Mouse (Mus musculus) CD4-positive helper T cell, adult 2 months (primary cell): ENCODE measurements around the gene Tipin.
"Not testable (repeated sequence)": the region's sequence is repeated elsewhere in the genome, so short reads cannot be mapped to it uniquely, and the experiment has no call there.

Source experiments
- DNase-seq: peaks from one replicate; pipeline ENCODE4 v3.0.0-alpha.2; 2012; ENCODE audit warnings: low read depth, missing footprints, low spot score

Gene Tipin

GRCm38 (mm10) chr9:64281105-64281780 lies at the start of gene Tipin:
Tipin (plus strand) TSS chr9:64281581.
- DNase-seq, result peak; percentile 96

- no peak for DNase-seq
Measured at GRCm38 (mm10) chr9:64231674-64232073, 49.7 kb upstream of the Tipin start.

DNA sequence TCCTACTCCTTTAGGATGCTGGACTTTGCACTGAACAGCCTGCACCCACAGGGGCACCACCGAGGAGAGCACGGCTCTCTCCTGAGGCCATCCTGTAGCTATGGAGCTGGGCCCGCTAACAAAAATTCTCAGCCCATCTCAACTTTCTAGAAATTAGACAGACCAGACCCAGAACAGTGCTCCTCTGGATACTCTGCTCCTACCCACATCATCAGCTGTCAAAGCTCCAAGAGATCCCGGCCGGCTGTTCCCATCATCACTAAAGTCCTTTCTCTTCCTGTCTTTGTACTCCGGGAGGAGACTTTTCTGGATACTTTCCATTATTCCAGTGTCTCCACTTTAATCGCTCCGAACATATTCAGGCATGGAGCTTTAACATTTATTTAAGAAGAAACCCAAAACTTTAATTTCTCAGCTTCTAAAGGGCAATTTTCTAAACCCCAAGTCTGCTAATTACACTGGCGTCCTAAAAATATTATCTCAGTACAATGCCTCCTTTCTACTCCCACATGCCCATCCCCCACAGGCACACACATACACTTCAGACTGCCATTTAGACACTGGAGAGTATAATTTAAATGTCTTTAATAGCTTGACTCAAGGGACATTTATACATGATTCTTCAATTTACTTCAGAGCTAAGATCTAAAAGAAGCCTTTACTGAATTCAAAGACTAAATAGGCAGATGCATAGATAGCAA lies 49.0 kb upstream of the Tipin start:
- no peak for DNase-seq

GRCm38 (mm10) chr9:64233656-64234055 lies 47.7 kb upstream of the Tipin start:
- DNase-seq, result no peak

DNA sequence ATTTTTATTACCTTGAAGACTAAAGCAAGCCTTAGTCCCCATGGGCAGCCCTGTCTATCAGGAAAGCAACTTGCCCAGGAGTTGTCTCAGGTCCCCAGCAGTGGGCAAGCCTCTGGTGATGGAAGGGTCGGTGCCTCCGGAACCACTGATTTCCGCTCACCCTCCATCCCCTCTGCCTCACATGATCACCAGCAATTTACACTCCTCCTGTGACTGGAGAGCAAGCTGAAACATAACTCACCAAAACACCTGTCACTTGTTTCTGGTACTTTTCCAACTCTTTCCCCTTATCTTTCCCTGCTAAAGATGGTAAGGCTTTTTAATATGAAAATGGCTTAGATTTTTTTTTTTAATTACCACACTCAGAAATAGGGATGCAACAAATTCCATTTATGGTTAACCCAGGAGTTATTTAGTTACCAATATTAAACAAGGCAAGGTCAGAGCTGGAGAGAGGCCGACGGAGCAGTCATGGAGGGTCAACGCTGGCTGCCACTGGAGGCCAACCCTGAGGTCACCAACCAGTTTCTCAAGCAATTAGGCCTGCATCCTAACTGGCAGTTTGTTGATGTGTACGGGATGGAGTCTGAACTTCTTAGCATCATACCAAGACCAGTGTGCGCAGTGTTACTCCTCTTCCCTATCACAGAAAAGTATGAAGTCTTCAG lies 46.5 kb upstream of the Tipin start, which contains the start of gene Uchl4:
Gene Uchl4, plus strand, starts transcription at position 434 of the 668 bp plus-strand sequence.
- DNase-seq, result no peak

DNA sequence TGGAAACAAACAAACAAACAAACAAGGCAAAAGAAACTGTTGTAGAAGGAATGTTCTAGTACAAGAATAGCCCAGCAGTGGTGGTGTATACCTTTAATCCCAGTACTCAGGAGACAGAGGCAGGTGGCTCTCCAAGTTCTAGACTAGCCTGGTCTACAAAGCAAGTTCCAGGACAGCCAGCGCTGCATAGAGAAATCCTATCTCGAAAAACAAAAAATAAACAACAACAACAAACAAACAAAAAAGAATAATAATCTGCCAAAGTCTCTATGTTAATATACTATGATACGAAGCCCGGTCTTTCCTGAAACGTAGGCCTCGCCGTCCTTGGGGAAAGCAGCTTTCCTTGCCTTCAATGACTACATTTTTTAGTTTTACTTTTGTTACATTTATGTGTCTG lies 45.3 kb upstream of the Tipin start:
- no peak for DNase-seq

- no peak for DNase-seq
Measured at GRCm38 (mm10) chr9:64240116-64240515, 41.3 kb upstream of the Tipin start.

DNA sequence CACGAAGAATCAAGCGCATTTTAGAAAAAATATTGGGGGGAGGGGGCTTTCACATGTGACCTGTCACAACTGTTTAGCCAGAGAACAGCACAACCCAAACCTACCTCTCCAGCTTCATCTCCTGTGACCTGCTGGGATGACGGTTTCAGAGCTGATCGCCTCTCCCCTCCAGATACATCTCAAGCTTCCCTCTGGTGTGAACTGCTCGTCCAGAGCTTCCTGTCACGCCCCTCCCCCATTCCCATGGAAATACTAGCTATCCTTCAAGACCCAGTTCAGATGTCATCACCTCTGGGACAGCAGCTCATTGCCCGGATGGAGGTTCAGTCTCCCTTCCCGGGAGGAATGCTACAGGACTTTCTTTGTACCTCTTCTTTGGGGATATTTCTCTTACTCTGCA lies 40.7 kb upstream of the Tipin start:
- DNase-seq, result no peak

DNA sequence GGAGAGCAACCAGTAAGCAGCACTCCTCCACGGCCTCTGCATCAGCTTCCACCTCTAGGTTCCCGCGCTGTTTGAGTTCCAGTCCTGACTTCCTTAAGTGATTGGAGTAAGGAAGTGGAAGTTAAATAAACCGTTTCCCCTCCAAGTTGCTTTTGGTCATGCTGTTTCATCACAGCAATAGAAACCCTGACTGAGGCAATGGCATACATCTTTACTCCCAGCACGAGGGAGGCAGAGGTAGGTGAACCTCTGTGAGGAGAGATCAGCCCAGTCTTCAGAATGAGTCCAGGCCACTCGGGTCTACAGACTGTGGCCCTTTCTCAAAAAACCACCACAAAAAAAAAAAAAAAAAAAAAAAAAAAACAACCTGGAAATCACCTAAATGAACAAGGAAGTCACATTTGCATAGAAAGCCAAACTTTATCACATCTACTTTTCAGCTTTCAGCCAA lies 39.0 kb upstream of the Tipin start:
- peak; percentile 15 for DNase-seq

GRCm38 (mm10) chr9:64249371-64249770 lies 32.0 kb upstream of the Tipin start:
- DNase-seq, result no peak

- no peak for DNase-seq
Measured at GRCm38 (mm10) chr9:64250111-64250730, 31.2 kb upstream of the Tipin start.

DNA sequence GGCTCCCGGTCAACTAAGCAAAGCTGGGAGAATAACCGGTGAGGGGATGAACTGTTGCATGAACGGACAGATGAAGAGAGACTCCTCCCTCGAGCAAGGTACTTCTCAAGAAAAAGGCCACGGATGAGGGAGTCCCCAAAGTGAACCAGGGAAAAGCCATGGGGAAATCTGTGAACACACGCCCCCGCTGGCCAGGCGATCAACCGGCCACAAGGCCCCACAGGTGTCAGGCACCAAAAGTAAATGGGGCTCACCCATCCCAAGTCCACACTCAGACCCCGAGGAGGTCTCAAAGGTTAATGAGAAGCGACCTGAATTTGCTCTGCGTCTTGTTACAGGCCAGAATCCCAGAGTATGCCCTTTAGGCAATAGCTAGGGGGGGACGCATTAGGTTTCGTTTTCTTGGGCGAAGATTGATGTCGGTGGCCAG lies 28.8 kb upstream of the Tipin start:
- DNase-seq, result no peak

DNA sequence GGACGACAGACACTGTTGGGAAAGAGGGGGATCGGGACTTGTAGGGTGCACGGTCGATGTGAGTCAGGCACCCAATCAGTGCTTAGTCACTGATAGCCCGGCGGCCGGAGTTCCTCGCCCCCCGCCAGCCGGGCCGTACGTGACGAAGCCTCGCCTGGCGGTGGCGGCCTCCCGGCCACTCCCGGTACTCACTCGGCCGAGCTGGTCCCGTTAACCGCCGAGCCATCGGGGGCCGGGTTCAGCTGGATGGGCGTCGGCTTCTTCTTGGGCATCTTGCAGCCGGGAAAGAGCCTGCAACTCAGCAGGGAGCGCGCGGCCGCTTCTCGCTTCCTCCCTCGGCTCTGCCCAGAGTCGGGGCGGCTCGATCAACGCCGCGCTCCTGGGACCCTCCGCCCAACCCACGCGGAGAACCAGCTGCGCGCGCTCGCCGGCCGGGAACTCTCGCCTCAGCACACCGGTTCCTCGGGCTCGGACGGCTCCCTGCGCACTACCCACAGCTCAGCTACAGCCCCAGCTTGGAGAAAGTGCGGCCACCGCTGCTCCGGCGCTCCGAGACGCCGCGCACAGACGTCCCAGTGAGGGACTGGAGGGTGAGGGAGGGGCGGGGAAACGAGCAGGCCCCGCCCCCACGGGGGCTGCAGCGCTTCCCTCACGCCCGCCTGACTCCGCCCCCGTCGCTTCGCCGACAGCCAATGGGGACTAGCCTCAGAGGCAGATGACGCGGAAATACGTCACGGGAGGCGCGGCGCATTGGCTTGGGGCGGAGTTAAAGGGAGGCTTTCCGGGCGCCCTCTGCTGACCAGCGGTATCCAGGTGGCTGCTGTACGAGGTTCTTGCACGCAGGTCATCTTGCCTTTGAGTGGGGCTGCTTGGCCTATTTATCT lies 28.1 kb upstream of the Tipin start, which contains the start of gene Map2k1:
Gene Map2k1, minus strand, starts transcription at position 611 of the 884 bp plus-strand sequence.
- peak; percentile 98 for DNase-seq

- DNase-seq, result no peak
Measured at GRCm38 (mm10) chr9:64255422-64255821, 26.0 kb upstream of the Tipin start.

- DNase-seq, result no peak
Measured at GRCm38 (mm10) chr9:64256204-64256603, 25.2 kb upstream of the Tipin start.

DNA sequence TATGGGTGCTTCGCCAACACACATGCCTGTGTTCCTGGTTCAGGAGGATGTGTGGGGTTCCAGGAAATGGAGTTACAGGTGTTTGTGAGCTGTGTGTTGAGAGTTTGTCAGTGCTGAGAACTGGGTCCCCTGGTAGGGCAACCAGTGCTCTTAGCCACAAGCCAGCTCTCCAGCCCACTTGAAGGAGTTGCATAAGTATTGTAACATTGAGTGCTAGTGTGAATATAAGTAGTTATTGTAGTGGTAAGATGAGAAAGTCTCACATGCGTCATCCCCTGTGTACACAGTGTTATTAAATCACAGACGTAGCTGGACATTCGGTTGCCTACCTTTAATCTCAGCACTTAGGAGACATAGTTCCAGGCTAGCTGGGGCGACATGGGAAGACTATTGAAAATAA lies 21.5 kb upstream of the Tipin start:
- no peak for DNase-seq

DNA sequence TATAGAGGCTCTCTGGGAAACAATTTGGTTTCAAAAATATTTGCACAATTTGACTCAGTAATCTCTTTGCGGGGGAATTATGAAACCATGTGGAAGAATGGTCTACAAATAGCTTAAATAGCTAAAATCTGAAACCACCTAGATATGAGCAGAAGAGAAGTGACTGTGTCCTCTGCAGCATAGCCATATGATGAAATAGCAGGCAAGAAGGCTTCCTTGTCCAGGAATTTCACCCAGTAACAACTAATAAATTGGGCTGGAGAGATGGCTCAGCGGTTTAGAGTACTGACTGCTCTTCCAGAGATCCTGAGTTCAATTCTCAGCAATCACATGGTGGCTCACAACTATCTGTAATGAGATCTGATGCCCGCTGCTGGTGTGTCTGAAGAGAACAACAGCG lies 20.4 kb upstream of the Tipin start:
- no peak for DNase-seq

- no peak for DNase-seq
Measured at GRCm38 (mm10) chr9:64264813-64265212, 16.6 kb upstream of the Tipin start.

DNA sequence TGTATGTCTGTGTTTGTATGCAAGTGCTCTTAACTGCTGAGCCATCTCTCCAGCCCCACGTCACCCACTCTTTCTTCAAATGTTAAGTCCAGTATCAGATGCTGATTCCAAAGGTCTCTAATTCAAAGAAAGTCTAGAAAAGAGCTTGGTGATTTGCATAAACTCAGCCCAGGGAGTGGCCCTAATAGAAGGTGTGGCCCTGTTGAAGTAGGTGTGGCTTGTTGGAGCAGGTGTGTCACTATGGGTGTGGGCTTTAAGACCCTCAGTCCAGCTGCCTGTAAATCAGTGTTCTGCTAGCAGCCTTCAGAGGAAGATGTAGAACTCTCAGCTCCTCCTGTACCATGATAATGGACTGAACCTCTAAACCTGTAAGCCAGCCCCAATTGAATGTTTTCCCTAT lies 14.2 kb upstream of the Tipin start:
- no peak for DNase-seq

GRCm38 (mm10) chr9:64268196-64268595 lies 13.2 kb upstream of the Tipin start:
- DNase-seq, result no peak

GRCm38 (mm10) chr9:64268836-64269235 lies 12.5 kb upstream of the Tipin start:
- not testable (repeated sequence) for DNase-seq
